Mouse (Mus musculus): ENCODE results near the gene Ccdc57. TPM values are rescaled to one million over a fixed set of nuclear protein-coding genes. Genes with fewer than 3 reads are reported as not detected.

Gene Ccdc57
- total and polyA plus RNA-seq, 3 experiments, result 3.5 to 20.4 (median 8.4) TPM

DNA sequence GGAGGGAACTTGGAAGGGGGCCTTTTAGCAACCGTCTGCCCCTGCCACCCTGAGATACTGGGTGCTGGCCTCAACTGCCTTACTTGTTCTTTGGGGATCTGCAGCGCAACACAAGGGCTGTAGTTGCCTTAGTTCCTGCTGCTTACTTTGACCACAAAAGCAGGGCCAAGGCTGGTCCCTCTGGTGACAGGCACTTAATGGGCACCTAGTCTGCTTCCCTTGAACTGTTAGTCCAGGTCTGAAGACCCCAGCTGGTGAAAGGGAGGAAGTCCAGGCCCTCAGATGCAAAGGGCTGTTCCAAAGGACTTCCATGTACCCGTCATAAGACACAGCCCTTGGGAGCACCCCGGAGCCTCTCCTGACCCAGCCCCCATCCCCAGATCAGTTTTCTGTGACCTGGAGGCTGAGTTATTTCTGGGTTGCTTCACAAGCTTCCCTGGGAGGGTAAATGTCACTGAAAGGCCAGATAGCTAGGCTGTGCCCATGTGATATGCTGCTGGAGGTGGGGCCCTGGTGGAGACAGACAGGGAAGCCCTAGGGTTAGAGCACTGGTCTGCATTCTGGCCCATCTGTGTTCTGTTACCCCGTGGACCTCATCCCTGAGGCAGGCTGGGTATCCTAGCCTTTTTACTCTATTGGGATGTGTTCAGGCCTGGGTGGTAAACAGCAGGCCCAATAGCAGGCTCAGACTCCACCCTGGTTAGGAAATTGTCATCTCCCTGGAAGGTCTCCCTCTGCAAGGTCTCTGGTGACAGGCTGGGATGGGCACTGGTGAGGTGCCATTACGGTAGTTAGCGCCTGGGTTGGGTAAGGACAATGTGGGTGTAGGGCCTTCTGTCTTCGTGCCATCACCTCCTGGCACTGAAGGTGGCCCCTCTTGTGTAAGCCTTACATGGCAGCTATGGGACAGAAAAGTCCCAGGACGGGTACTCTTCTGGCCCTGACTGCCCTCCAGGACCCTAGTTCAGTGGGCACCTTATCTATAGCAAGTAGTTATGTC lies 19.4 kb upstream of the Ccdc57 start:
- DNase-seq, result no peak

GRCm38 (mm10) chr11:120951237-120951636 lies 18.6 kb upstream of the Ccdc57 start:
- DNase-seq, result no peak

DNA sequence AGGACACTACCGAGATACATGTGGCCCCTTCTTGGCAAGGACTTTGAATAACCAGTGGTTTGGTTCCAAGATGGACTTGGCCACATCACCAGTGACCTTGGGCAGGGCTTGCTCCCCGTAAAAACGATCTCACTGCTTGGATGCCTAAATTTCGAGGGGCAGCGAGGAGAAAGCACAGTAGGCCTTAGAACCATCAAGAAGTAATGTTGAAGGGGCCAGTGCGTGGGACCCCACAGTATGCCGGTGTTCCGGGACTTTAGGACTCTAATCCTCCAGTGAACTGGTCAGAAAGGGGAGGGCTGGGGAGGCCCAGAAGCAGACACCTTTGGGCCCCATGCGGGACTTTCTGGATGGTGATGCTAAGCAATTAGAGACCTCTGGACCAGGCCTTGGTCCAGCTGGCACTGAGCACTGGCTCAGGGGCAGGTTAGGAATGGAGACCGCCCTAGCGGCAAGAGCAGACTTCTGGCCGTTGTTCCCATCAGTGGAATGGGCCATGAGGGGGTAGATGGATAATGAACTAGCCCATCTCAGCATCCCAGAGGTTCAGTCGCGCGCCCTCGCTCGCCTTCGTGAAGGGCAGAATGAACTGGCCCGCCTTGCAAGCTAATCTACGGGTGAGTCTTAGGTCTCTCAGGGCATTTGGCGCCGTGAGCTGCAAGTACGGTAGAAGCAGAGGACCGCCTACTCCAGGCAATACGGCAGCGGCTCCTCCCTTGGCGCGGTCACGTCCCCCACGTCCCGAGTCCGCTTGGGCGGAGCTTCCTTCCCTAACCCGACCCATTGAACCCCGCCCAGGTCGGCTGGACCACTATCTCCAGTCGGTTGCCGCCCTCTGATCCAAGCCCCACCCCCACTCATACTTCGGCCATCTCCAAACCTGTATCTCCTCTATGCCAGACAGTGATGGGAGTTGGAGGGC lies 17.9 kb upstream of the Ccdc57 start:
- DNase-seq, result peak; percentile 90

DNA sequence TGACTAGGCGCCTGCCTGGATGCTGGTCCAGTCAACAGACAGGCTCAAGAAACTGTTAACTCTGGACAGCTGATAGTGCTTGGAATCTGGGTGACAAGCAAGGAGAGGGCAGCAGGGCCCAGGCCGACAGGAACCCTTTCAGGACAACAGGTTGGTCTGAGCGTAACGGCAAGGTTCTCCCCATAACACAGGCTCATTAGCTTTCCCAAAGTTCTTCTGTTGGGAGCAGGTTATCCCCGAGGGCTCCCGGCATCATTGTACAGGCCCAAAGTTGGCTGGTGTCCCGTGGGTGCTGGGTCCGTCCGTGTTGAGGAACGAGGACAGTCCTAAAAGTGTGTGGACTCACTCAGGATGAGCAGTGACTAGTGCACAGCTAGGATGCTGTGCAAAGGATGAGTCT lies 17.2 kb upstream of the Ccdc57 start:
- DNase-seq, result no peak

- no peak for DNase-seq
These were observed 16.5 kb upstream of the Ccdc57 start for GRCm38 (mm10) chr11:120948861-120949851.

- no peak for DNase-seq
These were observed 15.7 kb upstream of the Ccdc57 start, which contains the start of gene Slc16a3 for GRCm38 (mm10) chr11:120948328-120948727. Gene Slc16a3 (plus strand): TSS chr11:120948480.

- no peak for DNase-seq
These were observed 13.3 kb upstream of the Ccdc57 start for GRCm38 (mm10) chr11:120945926-120946325.

DNA sequence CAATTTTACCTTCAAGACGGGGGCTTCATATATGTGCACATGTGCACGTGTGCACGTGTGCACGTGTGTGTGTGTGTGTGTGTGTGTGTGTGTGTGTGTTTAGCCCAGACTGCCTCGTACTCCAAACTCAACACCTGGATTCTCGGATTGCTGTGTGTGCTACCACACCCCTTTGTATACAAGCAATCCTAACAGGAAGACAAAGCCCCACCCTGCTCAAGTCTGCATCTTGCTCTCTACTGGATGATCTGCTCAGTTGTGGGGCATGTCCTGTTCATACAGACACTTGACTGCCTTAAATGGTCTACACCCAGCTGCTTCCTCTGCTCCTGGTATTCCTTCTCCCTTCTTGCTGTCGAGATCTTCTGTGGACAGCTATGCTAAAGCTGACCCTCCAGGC lies 12.6 kb upstream of the Ccdc57 start:
- no peak for DNase-seq

- no peak for DNase-seq
These were observed 8.3 kb upstream of the Ccdc57 start for GRCm38 (mm10) chr11:120940959-120941358.

- DNase-seq, result no peak
These were observed 7.2 kb upstream of the Ccdc57 start for GRCm38 (mm10) chr11:120939712-120940341.

DNA sequence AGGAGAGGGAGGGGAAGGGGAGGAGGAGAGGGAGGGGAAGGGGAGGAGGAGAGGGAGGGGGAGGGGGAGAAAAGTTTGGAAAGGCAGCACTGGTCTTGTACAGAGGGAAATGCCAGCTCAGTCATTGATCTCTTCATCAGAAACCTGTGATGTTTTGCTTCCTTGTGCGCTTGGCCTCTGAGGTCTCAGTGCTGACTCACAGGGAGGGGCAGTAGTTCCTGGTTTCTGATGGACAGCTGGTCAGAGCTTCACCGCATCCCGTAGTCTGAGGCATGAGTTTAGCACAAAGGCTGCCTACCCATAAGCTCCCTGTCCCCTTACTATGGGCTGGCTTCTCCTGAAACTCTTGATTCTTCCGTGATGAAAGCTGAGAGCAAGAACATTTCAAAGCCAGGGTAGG lies 6.1 kb upstream of the Ccdc57 start:
- no peak for DNase-seq

- no peak for DNase-seq
These were observed 5.3 kb upstream of the Ccdc57 start for GRCm38 (mm10) chr11:120937976-120938375.

- DNase-seq, result no peak
These were observed 1.2 kb downstream of the Ccdc57 start for GRCm38 (mm10) chr11:120931479-120931878.

- no peak for DNase-seq
These were observed 4.2 kb downstream of the Ccdc57 start for GRCm38 (mm10) chr11:120928468-120928867.

DNA sequence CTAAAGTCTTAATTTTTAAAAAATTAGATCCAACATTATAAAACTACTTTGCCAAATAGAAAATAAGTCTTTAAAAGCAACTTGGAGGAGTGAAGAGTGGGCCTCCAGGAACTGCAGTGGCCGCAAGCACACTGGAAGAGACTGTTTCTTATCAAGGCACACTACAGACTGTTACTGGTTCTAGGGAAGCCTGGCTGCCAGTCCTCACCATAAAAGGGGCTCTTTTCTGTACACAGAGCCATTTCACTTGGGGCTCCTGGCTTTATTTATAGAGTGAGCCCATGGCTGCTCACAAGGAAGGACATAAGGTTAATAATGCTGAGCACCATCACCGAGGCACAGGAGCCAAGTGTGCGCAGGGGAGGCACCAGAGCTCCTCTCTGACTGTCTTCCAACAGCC lies 10.1 kb downstream of the Ccdc57 start:
- no peak for DNase-seq

DNA sequence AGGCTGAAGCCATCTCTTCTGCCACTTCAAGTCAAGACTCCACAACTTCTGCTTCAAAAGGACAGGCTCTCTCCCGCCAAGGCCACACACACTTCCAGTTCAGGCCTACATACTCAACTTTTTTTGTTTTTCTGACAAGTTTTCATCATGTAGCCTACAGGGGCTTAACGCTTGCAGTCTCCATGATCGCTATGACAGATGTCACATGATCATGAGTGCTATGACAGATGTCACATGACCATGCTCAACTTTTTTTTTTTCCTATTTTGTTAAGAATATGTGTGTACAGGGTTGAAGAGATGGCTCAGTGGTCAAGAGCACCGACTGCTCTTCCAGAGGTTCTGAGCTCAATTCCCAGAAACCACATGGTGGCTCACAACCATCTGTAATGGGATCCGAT lies 14.9 kb downstream of the Ccdc57 start:
- DNase-seq, result no peak

GRCm38 (mm10) chr11:120916477-120916876 lies 16.2 kb downstream of the Ccdc57 start:
- peak; percentile 33 for DNase-seq

DNA sequence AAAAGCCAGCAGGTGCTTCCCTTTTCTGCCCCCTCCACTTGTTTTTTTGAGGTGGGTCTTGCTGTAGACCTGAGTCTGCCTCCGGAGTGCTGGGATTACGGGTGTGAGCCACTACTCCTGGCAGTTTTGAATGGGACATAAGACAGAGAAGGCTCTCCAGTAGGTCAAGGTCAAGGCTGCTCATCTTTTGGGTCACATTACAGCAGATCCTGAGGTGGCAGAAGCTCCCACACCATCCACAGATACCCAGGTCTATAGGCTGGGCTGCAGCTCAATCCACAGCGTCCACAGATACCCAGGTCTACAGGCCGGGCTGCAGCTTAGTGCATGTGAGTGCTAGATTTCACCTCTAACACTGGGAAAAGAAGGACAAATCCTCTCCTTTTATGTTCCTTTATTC lies 18.9 kb downstream of the Ccdc57 start:
- DNase-seq, result no peak

DNA sequence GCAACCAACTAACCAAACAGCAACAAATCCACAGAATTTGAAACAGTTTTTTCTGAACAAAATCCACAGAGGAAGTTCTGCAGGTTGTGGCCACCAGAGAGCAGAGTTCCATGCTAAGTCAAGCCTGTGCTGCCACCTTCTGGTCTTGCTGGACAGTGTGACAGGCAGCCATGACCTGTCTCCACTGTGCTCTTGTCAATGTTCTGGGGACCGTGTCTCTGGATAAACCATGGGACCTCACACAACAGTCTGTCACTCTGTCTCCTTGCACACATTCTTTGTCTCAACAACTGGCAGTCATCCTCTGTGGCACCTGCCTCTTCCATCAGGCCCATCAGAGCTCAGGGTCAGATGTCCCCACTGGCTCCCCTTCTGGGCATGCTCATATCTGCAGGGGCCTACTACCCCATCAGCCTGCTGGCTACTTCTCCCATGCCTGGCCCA lies 27.2 kb downstream of the Ccdc57 start:
- DNase-seq, result peak; percentile 77

- DNase-seq, result no peak
These were observed 28.1 kb downstream of the Ccdc57 start for GRCm38 (mm10) chr11:120904561-120904960.
